Mouse (Mus musculus): Measurements from ENCODE around the gene Stxbp6.
"Not testable (repeated sequence)": the region's sequence is repeated elsewhere in the genome, so short reads cannot be mapped to it uniquely, and the experiment has no call there.

Gene Stxbp6

GRCm38 (mm10) chr12:45074611-45075342, at the start of gene Stxbp6:
Gene Stxbp6 (minus strand): TSS chr12:45074709.
- DNase-seq = peak; percentile 48 to 75

DNA sequence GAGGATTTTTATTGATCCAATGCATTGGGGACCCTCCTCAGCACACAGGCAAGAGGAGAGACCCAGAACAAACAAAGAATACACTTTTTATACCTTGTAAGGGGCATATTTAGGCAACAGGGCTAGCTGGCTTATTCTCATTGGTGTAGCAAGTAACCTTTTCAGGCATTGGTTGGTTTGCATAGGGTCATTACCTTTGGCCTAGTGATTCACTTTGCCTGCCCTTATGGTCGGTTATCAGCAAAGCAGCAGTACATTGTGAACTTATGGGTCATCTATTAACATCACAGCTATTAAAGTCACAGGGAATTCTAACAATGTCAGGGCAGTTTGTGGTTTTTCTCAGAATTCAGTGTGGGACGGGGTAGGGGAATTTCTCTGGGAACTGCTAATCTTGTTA, 28.4 kb upstream of the Stxbp6 start:
- DNase-seq = not testable (repeated sequence)

DNA sequence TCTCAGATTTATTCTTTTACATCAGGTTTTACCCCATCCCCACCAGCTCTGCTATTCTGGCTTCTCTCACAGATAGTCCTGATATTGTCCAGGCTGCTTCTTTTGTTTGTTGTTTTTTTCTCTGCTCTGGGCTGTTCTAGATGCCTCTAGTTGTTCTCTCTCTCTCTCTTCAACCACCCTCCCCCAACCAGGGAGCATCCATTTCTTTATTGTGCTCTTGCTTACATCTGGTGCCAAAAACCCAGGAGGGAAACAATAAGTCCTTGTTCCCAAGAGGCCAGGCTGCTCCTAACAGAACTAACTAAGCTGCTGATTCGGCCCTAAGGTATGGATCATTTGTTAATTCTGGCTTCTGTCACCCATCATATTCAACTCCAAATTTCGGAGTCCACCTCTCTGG, 19.2 kb upstream of the Stxbp6 start:
- DNase-seq = no peak

GRCm38 (mm10) chr12:45092444-45092843, 17.9 kb upstream of the Stxbp6 start:
- no peak for DNase-seq

- DNase-seq = no peak
These were observed 8.6 kb upstream of the Stxbp6 start for GRCm38 (mm10) chr12:45083145-45083475.

GRCm38 (mm10) chr12:45082379-45083144, 8.1 kb upstream of the Stxbp6 start:
- no peak for DNase-seq

DNA sequence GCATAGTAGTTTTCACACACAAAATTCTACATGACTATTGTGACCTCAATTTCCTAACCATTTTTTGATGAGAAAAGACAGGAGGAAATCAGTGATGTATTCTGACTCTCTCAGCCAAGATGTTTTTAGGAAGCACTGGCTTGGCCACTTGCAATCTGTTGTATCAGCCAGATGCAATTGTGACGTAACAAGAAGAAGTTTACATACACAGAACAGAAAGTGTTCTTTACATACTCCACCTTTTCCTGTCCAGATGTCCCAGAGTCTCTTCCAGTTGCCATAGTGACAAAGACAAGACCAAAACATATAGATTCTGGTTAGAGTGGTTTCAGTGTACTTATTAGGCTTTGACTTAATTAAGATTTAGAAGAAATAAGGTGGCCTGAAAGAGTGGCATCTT, 7.1 kb upstream of the Stxbp6 start:
- DNase-seq = no peak

GRCm38 (mm10) chr12:45080753-45081122, 6.2 kb upstream of the Stxbp6 start:
- no peak for DNase-seq

DNA sequence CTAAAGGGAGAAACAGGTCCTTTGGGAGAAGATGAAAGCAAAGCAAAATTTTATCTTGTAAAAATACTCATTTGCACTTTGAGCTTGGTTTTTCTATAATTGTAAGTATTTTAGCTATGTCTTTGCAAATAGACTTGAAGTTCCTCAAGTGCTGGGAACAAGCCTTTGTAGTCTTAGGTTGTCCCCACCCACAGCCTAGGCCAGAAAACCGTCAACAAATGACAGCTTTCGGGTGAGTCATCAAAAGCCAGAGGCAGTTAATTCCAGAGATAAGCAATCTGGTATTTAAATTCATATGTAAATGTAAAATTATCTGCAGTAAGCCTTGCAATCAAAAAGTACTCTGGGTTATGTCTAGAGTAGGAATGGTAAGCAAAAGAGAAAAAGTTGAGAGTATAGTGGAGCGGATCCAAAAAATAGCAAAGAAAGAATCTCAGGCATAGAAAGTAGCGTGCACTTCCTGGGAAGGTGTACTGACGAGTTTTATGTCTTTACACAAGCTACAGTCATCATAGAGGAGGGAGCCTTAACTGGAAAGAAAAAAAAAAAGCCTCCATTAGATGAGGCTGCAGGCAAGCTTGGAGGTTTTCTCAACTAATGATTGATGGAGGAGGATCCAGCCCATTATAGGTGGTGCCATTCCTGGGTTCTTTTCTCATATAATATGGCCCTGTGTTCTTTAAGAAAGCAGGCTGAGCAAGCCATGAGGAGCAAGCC, 5.7 kb upstream of the Stxbp6 start:
- DNase-seq = no peak

DNA sequence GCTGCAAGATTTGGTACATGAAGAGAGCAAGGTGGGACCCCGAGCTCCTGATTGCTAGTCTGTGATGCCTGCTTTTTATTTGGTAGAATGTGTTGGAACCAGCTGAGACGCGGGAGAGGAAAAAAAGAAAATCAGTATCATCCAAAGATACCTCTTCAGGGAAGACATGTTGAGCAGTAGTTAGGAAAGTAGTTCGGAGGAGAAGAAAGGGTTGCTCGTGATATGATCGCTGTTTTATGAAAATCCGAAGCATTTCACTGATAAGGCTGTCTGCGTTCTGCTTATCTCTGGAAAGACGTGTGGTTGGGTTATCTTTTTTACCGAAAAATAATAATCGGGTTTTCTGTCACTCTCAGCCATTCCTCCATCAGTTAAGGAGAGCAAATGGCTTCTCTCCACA, 1.1 kb upstream of the Stxbp6 start:
- DNase-seq = no peak

DNA sequence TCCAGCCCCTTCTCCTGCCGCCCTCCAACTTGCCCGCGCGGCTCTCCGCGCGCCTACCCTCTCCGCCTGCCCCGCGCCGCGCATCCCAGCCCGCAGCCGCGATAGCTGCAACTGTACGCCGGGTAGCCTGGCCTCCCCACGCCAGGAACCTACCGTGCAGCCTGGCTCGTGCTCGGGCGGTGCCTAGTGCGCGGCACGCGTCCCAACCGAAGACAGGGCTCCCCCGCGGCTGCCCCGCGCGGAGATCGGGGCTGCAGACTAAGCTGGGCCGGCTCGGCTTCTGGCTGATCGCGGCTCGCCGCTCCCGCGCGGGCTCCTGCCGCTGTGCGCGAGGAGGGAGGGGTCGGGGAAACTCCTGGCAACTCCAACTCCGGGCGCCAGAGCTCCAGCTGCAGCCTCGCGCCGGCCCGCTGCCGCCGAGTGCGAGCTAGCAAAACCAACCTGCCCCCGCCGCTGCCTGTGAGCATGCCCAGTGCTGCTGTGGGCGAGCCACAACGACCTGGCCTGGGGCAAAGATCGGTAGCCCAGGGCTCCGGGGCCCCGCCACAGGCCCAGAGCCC, 387 bp downstream of the Stxbp6 start:
- DNase-seq = peak; percentile 53 to 58

- no peak for DNase-seq
These were observed 1.0 kb downstream of the Stxbp6 start for GRCm38 (mm10) chr12:45073331-45074041.

GRCm38 (mm10) chr12:45072185-45072584, 2.3 kb downstream of the Stxbp6 start:
- DNase-seq = no peak

GRCm38 (mm10) chr12:45070186-45070585, 4.3 kb downstream of the Stxbp6 start:
- no peak for DNase-seq

DNA sequence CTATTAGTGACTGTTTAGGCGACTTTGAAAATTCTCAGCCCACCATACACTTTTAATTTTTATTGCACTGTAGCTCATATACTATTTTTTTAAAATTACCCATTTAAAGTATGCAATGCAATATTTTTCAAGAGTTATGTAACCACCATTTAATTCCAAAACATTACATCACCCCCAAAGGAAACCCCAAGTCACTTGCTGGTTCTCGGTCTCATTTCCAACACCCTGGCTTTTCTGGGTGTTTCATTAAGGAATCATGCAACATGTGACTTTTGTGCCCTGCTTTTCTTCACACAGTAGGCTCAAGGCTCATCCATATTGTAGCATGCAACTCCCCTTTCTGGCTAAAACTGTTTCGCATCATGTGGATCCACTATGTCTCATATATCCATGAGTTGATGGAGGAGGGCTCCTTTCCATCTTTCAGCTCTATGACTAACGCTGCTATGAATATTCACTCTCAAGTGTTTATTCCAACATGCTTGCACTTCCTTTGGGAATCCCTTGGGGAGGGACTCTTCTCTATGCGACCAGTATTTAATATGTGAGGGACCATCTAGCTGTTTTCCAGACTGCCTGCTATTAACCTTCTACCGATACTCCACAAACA, 6.3 kb downstream of the Stxbp6 start:
- DNase-seq = no peak

DNA sequence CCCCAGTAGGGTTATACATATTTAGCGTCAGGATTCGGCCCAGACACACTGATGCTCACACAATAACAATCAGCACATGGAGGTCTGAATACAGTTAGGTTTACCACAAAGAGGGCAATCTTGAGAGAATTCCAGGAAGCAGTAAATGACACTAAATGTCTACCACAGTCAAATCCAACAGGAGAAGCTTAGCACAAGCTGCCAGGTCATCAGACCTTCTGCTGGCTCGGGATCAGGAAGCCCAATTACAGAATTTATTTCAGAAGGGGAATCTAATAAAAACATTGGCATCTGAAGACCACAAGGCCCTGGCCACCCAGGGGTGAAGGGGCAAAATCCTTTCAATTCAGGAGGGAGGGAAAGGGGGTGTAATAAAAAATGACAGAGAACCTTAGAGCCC, 6.8 kb downstream of the Stxbp6 start:
- no peak for DNase-seq

- DNase-seq = no peak
These were observed 7.3 kb downstream of the Stxbp6 start for GRCm38 (mm10) chr12:45067047-45067685.

DNA sequence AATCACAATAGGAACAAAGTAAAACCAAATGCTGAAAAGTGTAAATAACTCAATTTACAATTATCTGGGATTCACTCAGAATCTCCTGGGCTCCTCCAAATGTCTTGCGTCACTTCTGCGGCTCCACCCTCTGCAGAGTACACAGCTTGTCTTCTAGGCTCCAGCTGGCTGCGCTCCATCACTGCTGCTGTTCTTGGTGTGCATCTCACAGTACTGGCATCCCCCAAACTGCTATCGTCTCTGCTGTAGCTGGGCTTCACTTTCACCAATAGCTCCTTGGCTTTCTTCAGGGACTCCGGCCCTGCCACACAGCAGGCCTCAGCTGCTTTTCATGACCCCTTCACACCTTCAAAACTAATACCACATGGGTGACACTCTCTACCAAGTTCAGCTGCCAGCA, 10.9 kb downstream of the Stxbp6 start:
- DNase-seq = no peak

GRCm38 (mm10) chr12:45061336-45061735, 13.2 kb downstream of the Stxbp6 start:
- no peak for DNase-seq

DNA sequence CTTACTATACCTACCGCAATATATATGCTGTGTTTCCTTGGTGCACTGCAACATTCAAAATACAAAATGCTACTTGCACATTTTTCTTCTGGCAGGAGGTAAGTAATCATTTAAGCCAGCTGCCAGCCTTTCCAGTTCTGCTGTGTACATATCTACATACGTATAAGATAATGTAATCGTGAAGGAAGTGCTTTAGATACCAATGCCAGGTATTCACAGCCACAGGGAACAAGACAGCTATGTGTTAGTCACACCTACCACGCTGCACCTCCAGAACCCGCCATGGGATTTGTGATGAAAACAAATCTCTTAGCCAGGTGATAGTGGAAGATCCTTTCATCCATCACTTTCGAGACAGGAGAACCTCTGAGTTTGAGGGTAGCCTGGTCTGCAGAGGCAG, 13.7 kb downstream of the Stxbp6 start:
- DNase-seq = no peak

DNA sequence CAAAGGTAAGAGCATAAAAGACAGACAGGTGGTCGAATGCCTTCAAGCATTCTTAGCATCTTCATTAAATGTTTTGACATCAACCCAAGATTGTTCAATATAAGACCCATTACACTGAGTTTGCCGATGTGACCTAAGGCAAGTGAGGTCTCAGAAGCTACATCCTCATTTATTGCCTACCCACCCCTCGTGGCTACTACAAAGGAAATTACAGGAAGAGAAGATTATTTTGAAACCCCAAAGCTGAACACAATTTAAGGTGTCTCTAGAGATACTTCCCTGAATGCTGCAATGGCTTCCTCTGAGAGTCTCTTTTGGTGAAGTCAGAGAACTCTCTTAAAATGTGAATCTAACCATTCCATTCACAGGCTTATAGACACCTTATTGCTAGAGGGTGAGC, 16.5 kb downstream of the Stxbp6 start:
- DNase-seq = no peak

- no peak for DNase-seq
These were observed 18.1 kb downstream of the Stxbp6 start for GRCm38 (mm10) chr12:45056372-45056771.
